Mouse (Mus musculus): ENCODE results near the gene Olfr1310. TPM values are rescaled to one million over a fixed set of nuclear protein-coding genes. Genes with fewer than 3 reads are reported as not detected.

The Olfr1310 gene
- polyA plus RNA-seq (2014; fragmentation: Illumina TruSeq; extraction: RNeasy Lipid Tissue Mini Kit (QIAGEN cat#74804); ENCODE audit: low read depth, low replicate concordance): not detected

DNA sequence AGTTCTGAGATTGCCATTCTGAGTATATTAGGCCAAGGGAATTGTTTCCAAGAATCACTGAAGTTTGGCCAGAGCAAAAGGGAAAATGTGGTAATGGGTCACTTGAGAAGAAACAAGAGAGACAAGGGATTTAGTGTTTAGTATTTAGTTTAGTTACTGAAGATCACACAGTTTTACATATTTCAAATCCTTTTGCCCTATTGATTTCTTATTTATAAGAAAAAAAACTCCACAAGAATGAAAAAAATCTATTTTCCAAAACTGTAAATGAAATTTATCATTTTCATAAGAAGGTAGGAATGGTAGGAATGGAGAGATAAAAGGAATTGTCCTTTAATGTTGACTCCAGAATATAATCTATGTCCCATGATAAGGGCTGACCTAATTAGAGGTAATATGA, at the start of gene Olfr1310:
Gene Olfr1310, minus strand, starts transcription at position 101 of the 400 bp plus-strand sequence.

DNA sequence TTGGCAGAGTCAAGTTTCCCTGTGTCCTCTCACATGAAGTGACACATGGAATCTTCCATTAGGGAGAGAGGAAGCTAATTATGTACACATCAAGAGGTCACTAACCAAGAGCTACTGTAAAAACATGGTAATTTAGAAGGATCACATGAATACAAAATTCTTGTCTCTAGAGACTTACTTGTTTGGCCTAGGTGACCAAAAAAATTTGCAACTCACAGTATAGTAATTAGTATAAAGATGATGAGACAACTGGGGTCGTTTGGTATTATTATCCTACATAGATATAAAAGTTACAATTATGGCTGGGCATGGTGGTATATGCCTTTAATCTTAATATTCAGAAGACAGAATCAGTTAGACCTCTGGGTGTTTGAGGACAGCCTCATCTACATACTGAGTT, 37.6 kb upstream of the Olfr1310 start, which contains the start of gene Olfr1312:
Gene Olfr1312, minus strand, starts transcription at position 101 of the 400 bp plus-strand sequence.

DNA sequence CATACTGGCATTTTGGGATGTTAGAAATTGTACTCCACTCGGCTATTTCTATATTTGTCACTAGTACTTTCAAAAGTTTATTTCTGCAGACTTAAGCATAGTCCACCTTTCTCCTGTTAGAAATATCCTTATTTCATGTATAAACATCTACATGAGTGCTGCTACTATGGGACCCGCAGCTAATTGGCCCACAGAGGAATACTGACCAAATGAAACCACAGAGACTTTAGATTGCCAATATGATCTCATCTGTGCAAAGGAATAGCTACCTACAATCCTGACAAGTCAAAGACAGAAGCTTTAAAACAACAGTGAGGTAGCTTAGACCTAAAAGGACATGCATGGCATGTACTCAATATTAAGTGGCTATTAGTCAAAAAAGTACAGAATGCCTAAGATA, 11.8 kb upstream of the Olfr1310 start, which contains the start of gene Olfr1311:
Gene Olfr1311, minus strand, starts transcription at position 101 of the 400 bp plus-strand sequence.

DNA sequence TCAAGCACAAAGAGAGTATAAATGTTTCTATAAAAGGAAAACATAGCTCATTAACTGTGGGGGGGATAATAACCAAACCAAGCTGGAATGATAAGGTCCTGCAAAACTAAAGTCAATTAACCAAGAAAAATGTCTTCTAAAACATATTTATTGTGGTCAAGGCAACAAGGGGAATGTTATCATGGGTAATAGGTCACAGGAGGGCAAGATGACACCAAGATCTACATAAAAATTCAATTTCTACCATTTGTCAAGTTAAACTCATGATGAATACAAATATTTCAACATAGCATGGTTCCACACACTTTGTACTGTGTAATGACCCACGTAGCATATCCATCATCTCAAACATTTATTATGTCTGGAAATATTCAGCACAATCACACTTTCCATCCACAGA, 22.3 kb downstream of the Olfr1310 start, which contains the start of gene Olfr1309:
Gene Olfr1309, minus strand, starts transcription at position 101 of the 400 bp plus-strand sequence.

DNA sequence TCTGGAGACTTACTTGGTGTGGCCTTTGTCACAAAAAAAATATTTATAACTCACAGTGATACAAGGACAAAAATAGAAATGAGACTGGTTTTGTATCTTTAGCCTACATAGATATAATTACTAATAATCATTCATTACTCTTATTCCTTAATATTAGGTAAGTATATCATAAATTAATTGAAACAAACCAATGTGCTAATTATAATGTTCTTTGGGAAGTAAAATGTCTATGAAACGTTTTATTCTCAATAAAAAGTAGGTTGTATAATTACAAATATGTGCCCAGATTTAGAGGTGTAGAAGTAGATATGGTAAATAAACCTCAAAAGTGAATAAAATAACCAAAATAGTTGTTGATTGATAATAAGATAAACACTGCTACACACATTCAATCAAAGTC, 47.7 kb downstream of the Olfr1310 start, which contains the start of gene Olfr1308:
Gene Olfr1308, minus strand, starts transcription at position 101 of the 400 bp plus-strand sequence.

Other genes with a start within 250 kb of the Olfr1310 start
- not detected for gene Olfr1302, start 235.3 kb downstream of the Olfr1310 start, polyA plus RNA-seq (2014; fragmentation: Illumina TruSeq; extraction: RNeasy Lipid Tissue Mini Kit (QIAGEN cat#74804); ENCODE audit: low read depth, low replicate concordance)
- gene Olfr1303, start 192.4 kb downstream of the Olfr1310 start, polyA plus RNA-seq (2014; fragmentation: Illumina TruSeq; extraction: RNeasy Lipid Tissue Mini Kit (QIAGEN cat#74804); ENCODE audit: low read depth, low replicate concordance): not detected
- not detected for gene Olfr1305, start 135.6 kb downstream of the Olfr1310 start, polyA plus RNA-seq (2014; fragmentation: Illumina TruSeq; extraction: RNeasy Lipid Tissue Mini Kit (QIAGEN cat#74804); ENCODE audit: low read depth, low replicate concordance)
- gene Olfr1306, start 96.4 kb downstream of the Olfr1310 start, polyA plus RNA-seq (2014; fragmentation: Illumina TruSeq; extraction: RNeasy Lipid Tissue Mini Kit (QIAGEN cat#74804); ENCODE audit: low read depth, low replicate concordance): not detected
- not detected for gene Olfr1307, start 63.3 kb downstream of the Olfr1310 start, polyA plus RNA-seq (2014; fragmentation: Illumina TruSeq; extraction: RNeasy Lipid Tissue Mini Kit (QIAGEN cat#74804); ENCODE audit: low read depth, low replicate concordance)
- not detected for gene Olfr1308, start 47.8 kb downstream of the Olfr1310 start, polyA plus RNA-seq (2014; fragmentation: Illumina TruSeq; extraction: RNeasy Lipid Tissue Mini Kit (QIAGEN cat#74804); ENCODE audit: low read depth, low replicate concordance)
- not detected for gene Olfr1309, start 22.4 kb downstream of the Olfr1310 start, polyA plus RNA-seq (2014; fragmentation: Illumina TruSeq; extraction: RNeasy Lipid Tissue Mini Kit (QIAGEN cat#74804); ENCODE audit: low read depth, low replicate concordance)
- gene Olfr1311, start 11.7 kb upstream of the Olfr1310 start, polyA plus RNA-seq (2014; fragmentation: Illumina TruSeq; extraction: RNeasy Lipid Tissue Mini Kit (QIAGEN cat#74804); ENCODE audit: low read depth, low replicate concordance): not detected
- gene Olfr1312, start 37.5 kb upstream of the Olfr1310 start, polyA plus RNA-seq (2014; fragmentation: Illumina TruSeq; extraction: RNeasy Lipid Tissue Mini Kit (QIAGEN cat#74804); ENCODE audit: low read depth, low replicate concordance): not detected
- gene Olfr1313, start 65.1 kb upstream of the Olfr1310 start, polyA plus RNA-seq (2014; fragmentation: Illumina TruSeq; extraction: RNeasy Lipid Tissue Mini Kit (QIAGEN cat#74804); ENCODE audit: low read depth, low replicate concordance): not detected
- not detected for gene Olfr1314, start 84.1 kb upstream of the Olfr1310 start, polyA plus RNA-seq (2014; fragmentation: Illumina TruSeq; extraction: RNeasy Lipid Tissue Mini Kit (QIAGEN cat#74804); ENCODE audit: low read depth, low replicate concordance)
- gene Olfr1315-ps1, start 102.7 kb upstream of the Olfr1310 start, polyA plus RNA-seq (2014; fragmentation: Illumina TruSeq; extraction: RNeasy Lipid Tissue Mini Kit (QIAGEN cat#74804); ENCODE audit: low read depth, low replicate concordance): not detected
- not detected for gene Olfr1316, start 122.3 kb upstream of the Olfr1310 start, polyA plus RNA-seq (2014; fragmentation: Illumina TruSeq; extraction: RNeasy Lipid Tissue Mini Kit (QIAGEN cat#74804); ENCODE audit: low read depth, low replicate concordance)
- not detected for gene Olfr1317, start 127.6 kb upstream of the Olfr1310 start, polyA plus RNA-seq (2014; fragmentation: Illumina TruSeq; extraction: RNeasy Lipid Tissue Mini Kit (QIAGEN cat#74804); ENCODE audit: low read depth, low replicate concordance)
- not detected for gene Olfr1318, start 141.5 kb upstream of the Olfr1310 start, polyA plus RNA-seq (2014; fragmentation: Illumina TruSeq; extraction: RNeasy Lipid Tissue Mini Kit (QIAGEN cat#74804); ENCODE audit: low read depth, low replicate concordance)
- gene Lpcat4, start 226.8 kb upstream of the Olfr1310 start, polyA plus RNA-seq (2014; fragmentation: Illumina TruSeq; extraction: RNeasy Lipid Tissue Mini Kit (QIAGEN cat#74804); ENCODE audit: low read depth, low replicate concordance): 4.6 TPM
- gene Nutm1, start 246.6 kb upstream of the Olfr1310 start, polyA plus RNA-seq (2014; fragmentation: Illumina TruSeq; extraction: RNeasy Lipid Tissue Mini Kit (QIAGEN cat#74804); ENCODE audit: low read depth, low replicate concordance): not detected
- gene Nop10, start 249.2 kb upstream of the Olfr1310 start, polyA plus RNA-seq (2014; fragmentation: Illumina TruSeq; extraction: RNeasy Lipid Tissue Mini Kit (QIAGEN cat#74804); ENCODE audit: low read depth, low replicate concordance): 60.8 TPM

Data from heart, adult 10 weeks (tissue).